Mouse (Mus musculus) hindbrain, embryonic 16.5 days (tissue): ENCODE measurements around the gene Tnfrsf1a. TPM values are rescaled to one million over a fixed set of nuclear protein-coding genes. Genes with fewer than 3 reads are reported as not detected.

Source experiments
- ATAC-seq: fragments of 200-750 bp; cut with Nextera tagmentation; 2 replicates; pipeline ENCODE4 v1.8.0; 2017; ENCODE audit warnings: moderate TSS enrichment, moderate library complexity
- H3K27ac ChIP-seq: fragments of 300-500 bp; sonication (generic); 2 replicates; pipeline ENCODE4 v1.5.1; 2014; ENCODE audit warnings: low read depth, mild to moderate bottlenecking, control low read depth, low read length, moderate library complexity
- H3K27me3 ChIP-seq: fragments of 300-500 bp; sonication (generic); replicated peaks from 2 replicates; pipeline ENCODE4 v1.6.1; 2014; ENCODE audit warnings: low read length; ENCODE audit not compliant: control insufficient read depth, insufficient read depth
- H3K36me3 ChIP-seq: fragments of 300-500 bp; sonication (generic); 2 replicates; pipeline ENCODE4 v1.6.1; 2014; ENCODE audit warnings: mild to moderate bottlenecking, low read length, moderate library complexity, mixed read lengths; ENCODE audit not compliant: control insufficient read depth, insufficient read depth
- H3K4me1 ChIP-seq: fragments of 300-500 bp; sonication (generic); 2 replicates; pipeline ENCODE4 v1.6.1; 2014; ENCODE audit warnings: low read depth, low read length; ENCODE audit not compliant: control insufficient read depth, insufficient read depth
- H3K4me2 ChIP-seq: fragments of 300-500 bp; sonication (generic); 2 replicates; pipeline ENCODE4 v1.6.1; 2014; ENCODE audit warnings: mild to moderate bottlenecking, low read length, control low read depth, moderate library complexity
- H3K4me3 ChIP-seq: fragments of 300-500 bp; sonication (generic); 2 replicates; pipeline ENCODE4 v1.5.1; 2014; ENCODE audit warnings: mild to moderate bottlenecking, low read length, control low read depth, moderate library complexity
- H3K9ac ChIP-seq: fragments of 300-500 bp; sonication (generic); 2 replicates; pipeline ENCODE4 v1.6.1; 2014; ENCODE audit warnings: low read depth, mild to moderate bottlenecking, control low read depth, low read length, moderate library complexity
- H3K9me3 ChIP-seq: fragments of 300-500 bp; sonication (generic); 2 replicates; pipeline ENCODE4 v1.6.1; 2014; ENCODE audit warnings: mild to moderate bottlenecking, low read length, moderate library complexity; ENCODE audit not compliant: control insufficient read depth
- WGBS: fragments of 180-500 bp; shearing (Covaris S2); extraction: QIAGEN DNeasy Blood & Tissue Kit; methylation state at CpG from one replicate; pipeline ENCODE4 v1.1.7; 2014; 5-methylcytosine and 5-hydroxymethylcytosine counted together
- polyA plus RNA-seq: library from polyadenylated mRNA; unstranded; fragments of >200 nt; fragmentation: Nextera tagmentation; extraction: Ambion mirVana; gene quantifications from 2 replicates; pipeline ENCODE4 v1.2.1, GENCODE M21; 2015

Gene Tnfrsf1a
- polyA plus RNA-seq, 1 experiment from 2014 or later: 15.1 TPM

GRCm38 (mm10) chr6:125350995-125351324, 1.8 kb downstream of the Tnfrsf1a start:
- ATAC-seq: no peak
- Histone ChIP-seq H3K9ac (peak overlapping the region; percentile 61; the same call in 1 of the 2 replicates), H3K4me2 (peak overlapping the region; percentile 72), H3K27me3 (peaks cover 7% of the 10 kb centered on the region), H3K36me3 (no peaks in the 10 kb centered on the region), H3K4me1 (peaks cover 25% of the 10 kb centered on the region), H3K9me3 (no peaks in the 10 kb centered on the region), H3K27ac (no peak overlapping the region), H3K4me3 (peak overlapping the region; percentile 45)
- WGBS: 91% methylated on average over 2 of the region's 2 CpGs

GRCm38 (mm10) chr6:125351368-125352045, 2.3 kb downstream of the Tnfrsf1a start:
- H3K36me3 ChIP-seq: no peaks in the 10 kb centered on the region
- 69% methylated on average over 8 of the region's 8 CpGs for WGBS
- peaks cover 25% of the 10 kb centered on the region for H3K4me1 ChIP-seq
- H3K27ac ChIP-seq: no peak overlapping the region
- ATAC-seq: no peak
- H3K4me2 ChIP-seq: peak overlapping the region; percentile 7; the same call in 1 of the 2 replicates
- H3K4me3 ChIP-seq: no peak overlapping the region
- no peaks in the 10 kb centered on the region for H3K9me3 ChIP-seq
- H3K9ac ChIP-seq: no peak overlapping the region
- H3K27me3 ChIP-seq: peaks cover 7% of the 10 kb centered on the region

GRCm38 (mm10) chr6:125352046-125352384, 2.9 kb downstream of the Tnfrsf1a start:
- Histone ChIP-seq H3K9ac (no peak overlapping the region), H3K27ac (no peak overlapping the region), H3K4me2 (no peak overlapping the region), H3K4me3 (no peak overlapping the region), H3K4me1 (peaks cover 25% of the 10 kb centered on the region), H3K36me3 (no peaks in the 10 kb centered on the region), H3K9me3 (no peaks in the 10 kb centered on the region), H3K27me3 (peaks cover 7% of the 10 kb centered on the region)
- no peak for ATAC-seq
- 73% methylated on average over 5 of the region's 5 CpGs for WGBS

GRCm38 (mm10) chr6:125352811-125353210, 3.6 kb downstream of the Tnfrsf1a start:
- no peaks in the 10 kb centered on the region for H3K9me3 ChIP-seq
- H3K4me3 ChIP-seq: no peak overlapping the region
- no peak for ATAC-seq
- no peak overlapping the region for H3K9ac ChIP-seq
- 52% methylated on average over 4 of the region's 4 CpGs for WGBS
- H3K27ac ChIP-seq: no peak overlapping the region
- H3K27me3 ChIP-seq: peaks cover 7% of the 10 kb centered on the region
- no peaks in the 10 kb centered on the region for H3K36me3 ChIP-seq
- no peak overlapping the region for H3K4me2 ChIP-seq
- peaks cover 25% of the 10 kb centered on the region for H3K4me1 ChIP-seq

GRCm38 (mm10) chr6:125353221-125353620, 4.1 kb downstream of the Tnfrsf1a start:
- WGBS: 84% methylated on average over 11 of the region's 11 CpGs
- H3K27ac ChIP-seq: no peak overlapping the region
- H3K4me1 ChIP-seq: peaks cover 25% of the 10 kb centered on the region
- no peak overlapping the region for H3K4me3 ChIP-seq
- no peak for ATAC-seq
- no peak overlapping the region for H3K4me2 ChIP-seq
- H3K9me3 ChIP-seq: no peaks in the 10 kb centered on the region
- H3K9ac ChIP-seq: no peak overlapping the region
- H3K27me3 ChIP-seq: peaks cover 7% of the 10 kb centered on the region
- no peaks in the 10 kb centered on the region for H3K36me3 ChIP-seq

- Histone ChIP-seq H3K36me3 (no peaks in the 10 kb centered on the region), H3K4me1 (peaks cover 25% of the 10 kb centered on the region), H3K27me3 (peaks cover 7% of the 10 kb centered on the region), H3K9me3 (no peaks in the 10 kb centered on the region), H3K9ac (no peak overlapping the region), H3K4me2 (no peak overlapping the region), H3K27ac (no peak overlapping the region), H3K4me3 (no peak overlapping the region)
- ATAC-seq: no peak
- 90% methylated on average over 4 of the region's 4 CpGs for WGBS
These were observed 4.5 kb downstream of the Tnfrsf1a start for GRCm38 (mm10) chr6:125353655-125354054.

GRCm38 (mm10) chr6:125354352-125355151, 5.4 kb downstream of the Tnfrsf1a start:
- ATAC-seq: no peak; the same call in 1 of the 2 replicates
- H3K4me1 ChIP-seq: peaks cover 20% of the 10 kb centered on the region
- H3K27ac ChIP-seq: no peak overlapping the region
- no peaks in the 10 kb centered on the region for H3K36me3 ChIP-seq
- peaks cover 7% of the 10 kb centered on the region for H3K27me3 ChIP-seq
- peak overlapping the region; percentile 2 for H3K4me2 ChIP-seq
- H3K9ac ChIP-seq: no peak overlapping the region
- no peak overlapping the region for H3K4me3 ChIP-seq
- 13% methylated on average over 14 of the region's 14 CpGs for WGBS
- H3K9me3 ChIP-seq: no peaks in the 10 kb centered on the region

- H3K4me2 ChIP-seq: peak overlapping the region; percentile 2
- H3K4me1 ChIP-seq: peaks cover 15% of the 10 kb centered on the region
- no peaks in the 10 kb centered on the region for H3K36me3 ChIP-seq
- no peak for ATAC-seq
- peak overlapping the region; percentile 29; the same call in 1 of the 2 replicates for H3K9ac ChIP-seq
- no peak overlapping the region for H3K27ac ChIP-seq
- no peaks in the 10 kb centered on the region for H3K9me3 ChIP-seq
- no peak overlapping the region; the same call in 1 of the 2 replicates for H3K4me3 ChIP-seq
- peaks cover 1% of the 10 kb centered on the region; the same call in 1 of the 2 replicates for H3K27me3 ChIP-seq
- WGBS: 6% methylated on average over 10 of the region's 10 CpGs
These were observed 6.1 kb downstream of the Tnfrsf1a start for GRCm38 (mm10) chr6:125355197-125355741.

GRCm38 (mm10) chr6:125356264-125356663, 7.1 kb downstream of the Tnfrsf1a start:
- Histone ChIP-seq H3K9ac (no peak overlapping the region), H3K9me3 (no peaks in the 10 kb centered on the region), H3K4me3 (no peak overlapping the region), H3K4me1 (peaks cover 15% of the 10 kb centered on the region), H3K4me2 (no peak overlapping the region), H3K27me3 (peaks cover 2% of the 10 kb centered on the region; the same call in 1 of the 2 replicates), H3K27ac (no peak overlapping the region), H3K36me3 (no peaks in the 10 kb centered on the region)
- WGBS: 50% methylated on average over 8 of the region's 8 CpGs
- no peak for ATAC-seq
